Mouse (Mus musculus): ENCODE measurements at regions not wholly inside any gene's neighbourhood (a gene's known extent, or its start where the extent isn't known, plus 50 kb on each side); places are given as distances from the start of the nearest gene placed in this dataset.
A peak's percentile ranks its signal among the peaks of the same experiment; 100 is the strongest.

GRCm38 (mm10) chr2:128217784-128218467 is 92.1 kb downstream of the Bcl2l11 start:
- no peak for DNase-seq

- DNase-seq = no peak
Observed at GRCm38 (mm10) chr2:128218961-128219360, 93.1 kb downstream of the Bcl2l11 start.

GRCm38 (mm10) chr2:128221055-128221454 is 95.2 kb downstream of the Bcl2l11 start:
- no peak for DNase-seq

- no peak for DNase-seq
Observed at GRCm38 (mm10) chr2:128221657-128222056, 95.8 kb downstream of the Bcl2l11 start.

GRCm38 (mm10) chr2:128226465-128227047 is 100.7 kb downstream of the Bcl2l11 start:
- no peak for DNase-seq

- DNase-seq = no peak
Observed at GRCm38 (mm10) chr2:128229730-128230129, 103.9 kb downstream of the Bcl2l11 start.

GRCm38 (mm10) chr2:128230921-128231320 is 105.1 kb downstream of the Bcl2l11 start:
- DNase-seq = no peak

GRCm38 (mm10) chr2:128231338-128231737 is 105.5 kb downstream of the Bcl2l11 start:
- no peak for DNase-seq

GRCm38 (mm10) chr2:128232027-128232426 is 106.2 kb downstream of the Bcl2l11 start:
- no peak for DNase-seq

GRCm38 (mm10) chr2:128235127-128235526 is 109.3 kb downstream of the Bcl2l11 start:
- no peak for DNase-seq

- DNase-seq = no peak
Observed at GRCm38 (mm10) chr2:128239451-128239850, 113.6 kb downstream of the Bcl2l11 start.

- no peak for DNase-seq
Observed at GRCm38 (mm10) chr2:128240054-128240453, 114.2 kb downstream of the Bcl2l11 start.

GRCm38 (mm10) chr2:128240536-128241279 is 114.9 kb downstream of the Bcl2l11 start:
- no peak for DNase-seq

- no peak for DNase-seq
Observed at GRCm38 (mm10) chr2:128241280-128241665, 115.4 kb downstream of the Bcl2l11 start.

GRCm38 (mm10) chr2:128245544-128245943 is 119.7 kb downstream of the Bcl2l11 start:
- peak in 1 of 2 experiments; percentile 2 for DNase-seq

GRCm38 (mm10) chr2:128247967-128248366 is 122.1 kb downstream of the Bcl2l11 start:
- DNase-seq = no peak

GRCm38 (mm10) chr2:128249188-128249587 is 123.3 kb downstream of the Bcl2l11 start:
- no peak for DNase-seq

- DNase-seq = no peak
Observed at GRCm38 (mm10) chr2:128249607-128250006, 123.8 kb downstream of the Bcl2l11 start.

GRCm38 (mm10) chr2:128250841-128251240 is 125.0 kb downstream of the Bcl2l11 start:
- peak; percentile 10 to 22 for DNase-seq

GRCm38 (mm10) chr2:128256651-128257050 is 130.8 kb downstream of the Bcl2l11 start:
- no peak for DNase-seq

GRCm38 (mm10) chr2:128257262-128257661 is 131.4 kb downstream of the Bcl2l11 start:
- no peak for DNase-seq

- DNase-seq = no peak
Observed at GRCm38 (mm10) chr2:128263880-128264279, 138.0 kb downstream of the Bcl2l11 start.

- DNase-seq = no peak
Observed at GRCm38 (mm10) chr2:128265014-128265990, 139.5 kb downstream of the Bcl2l11 start.

Measured in thymus, adult 18-20 months (tissue).